Mouse (Mus musculus): ENCODE data around the gene Zdhhc16. TPM values are rescaled to one million over a fixed set of nuclear protein-coding genes. Genes with fewer than 3 reads are reported as not detected.

Zdhhc16 gene
- polyA plus RNA-seq, 1 experiment from 2014 or later = 85.7 TPM

Other genes starting within 250 kb of the Zdhhc16 start
- 0.28 and 0.62 TPM in 2 replicates for gene Slit1, start 189.8 kb upstream of the Zdhhc16 start, polyA plus RNA-seq (2015; fragmentation: Nextera tagmentation; extraction: Ambion mirVana)
- 16.2 and 17.2 TPM in 2 replicates for gene Arhgap19, start 131.4 kb upstream of the Zdhhc16 start, polyA plus RNA-seq (2015; fragmentation: Nextera tagmentation; extraction: Ambion mirVana)
- 3.8 and 4.0 TPM in 2 replicates for gene Frat1, start 103.5 kb upstream of the Zdhhc16 start, polyA plus RNA-seq (2015; fragmentation: Nextera tagmentation; extraction: Ambion mirVana)
- 2.1 and 2.2 TPM in 2 replicates for gene Frat2, start 85.3 kb upstream of the Zdhhc16 start, polyA plus RNA-seq (2015; fragmentation: Nextera tagmentation; extraction: Ambion mirVana)
- 16.1 and 17.4 TPM in 2 replicates for gene Rrp12, start 37.3 kb upstream of the Zdhhc16 start, polyA plus RNA-seq (2015; fragmentation: Nextera tagmentation; extraction: Ambion mirVana)
- gene Pgam1, start 21.6 kb upstream of the Zdhhc16 start, polyA plus RNA-seq (2015; fragmentation: Nextera tagmentation; extraction: Ambion mirVana) = 668 TPM in 2 replicates
- 70.4 and 70.7 TPM in 2 replicates for gene Exosc1, start 57 bp upstream of the Zdhhc16 start, polyA plus RNA-seq (2015; fragmentation: Nextera tagmentation; extraction: Ambion mirVana)
- 28.5 and 29.1 TPM in 2 replicates for gene Mms19, start 47.7 kb downstream of the Zdhhc16 start, polyA plus RNA-seq (2015; fragmentation: Nextera tagmentation; extraction: Ambion mirVana)
- 28.1 and 30.8 TPM in 2 replicates for gene Ubtd1, start 48.3 kb downstream of the Zdhhc16 start, polyA plus RNA-seq (2015; fragmentation: Nextera tagmentation; extraction: Ambion mirVana)
- gene Ankrd2, start 102.5 kb downstream of the Zdhhc16 start, polyA plus RNA-seq (2015; fragmentation: Nextera tagmentation; extraction: Ambion mirVana) = 0.72 and 3.0 TPM in 2 replicates
- gene Hoga1, start 112.1 kb downstream of the Zdhhc16 start, polyA plus RNA-seq (2015; fragmentation: Nextera tagmentation; extraction: Ambion mirVana) = 1.0 and 1.8 TPM in 2 replicates
- not detected in 2 replicates for gene 4933411K16Rik, start 118.8 kb downstream of the Zdhhc16 start, polyA plus RNA-seq (2015; fragmentation: Nextera tagmentation; extraction: Ambion mirVana)
- gene Morn4, start 152.9 kb downstream of the Zdhhc16 start, polyA plus RNA-seq (2015; fragmentation: Nextera tagmentation; extraction: Ambion mirVana) = 17.5 and 17.9 TPM in 2 replicates
- gene Pi4k2a, start 157.0 kb downstream of the Zdhhc16 start, polyA plus RNA-seq (2015; fragmentation: Nextera tagmentation; extraction: Ambion mirVana) = 17.6 and 23.7 TPM in 2 replicates
- gene Avpi1, start 195.6 kb downstream of the Zdhhc16 start, polyA plus RNA-seq (2015; fragmentation: Nextera tagmentation; extraction: Ambion mirVana) = 38.7 and 41.2 TPM in 2 replicates
- gene Marveld1, start 213.9 kb downstream of the Zdhhc16 start, polyA plus RNA-seq (2015; fragmentation: Nextera tagmentation; extraction: Ambion mirVana) = 15.2 and 16.6 TPM in 2 replicates
- 22.5 and 25.0 TPM in 2 replicates for gene Zfyve27, start 230.5 kb downstream of the Zdhhc16 start, polyA plus RNA-seq (2015; fragmentation: Nextera tagmentation; extraction: Ambion mirVana)

Measured in limb, embryonic 15.5 days (tissue).